18 mouse cellular contexts compared by ENCODE assay signal in genomic region chr17:27339261-27339660, GRCm38 (mm10).
"Had no signal": no experiment of that assay in that cellular context is flagged by ENCODE, and none has a peak within 500 bp of the region (broad histone marks: within the 10 kb centered on the region; RNA-seq: fewer than 3 reads in every experiment).

No protein-coding gene starts in this region.

- H3K36me3 ChIP-seq: liver, embryonic 13.5 days; liver, embryonic 15.5 days; lung, embryonic 15.5 days; midbrain, embryonic 12.5 days; midbrain, embryonic 15.5 days; neural tube, embryonic 12.5 days; stomach, embryonic 15.5 days had no signal

- H3K9me3 ChIP-seq: liver, embryonic 13.5 days; liver, embryonic 15.5 days; lung, embryonic 15.5 days; megakaryocyte, embryonic 14.5 days; midbrain, embryonic 12.5 days; midbrain, embryonic 15.5 days; neural tube, embryonic 12.5 days; stomach, embryonic 15.5 days had no signal

- H3K4me2 ChIP-seq: liver, embryonic 13.5 days; liver, embryonic 15.5 days; lung, embryonic 15.5 days; midbrain, embryonic 12.5 days; midbrain, embryonic 15.5 days; neural tube, embryonic 12.5 days; stomach, embryonic 15.5 days had no signal

- DNase-seq: liver, embryonic 13.5 days; liver, postnatal 0 days; lung, adult 2 months; lung, postnatal 14 days; lung, postnatal 36 days; right cerebral cortex, postnatal 14 days; thymus, adult 18-20 months; thymus, postnatal 14 days; thymus, postnatal 36 days had no signal

- ATAC-seq: liver, postnatal 0 days; lung, postnatal 0 days; midbrain, embryonic 15.5 days had no signal

- H3K27ac ChIP-seq: liver, embryonic 13.5 days; liver, embryonic 15.5 days; lung, embryonic 15.5 days; macrophage; midbrain, embryonic 12.5 days; midbrain, embryonic 15.5 days; neural tube, embryonic 12.5 days; stomach, embryonic 15.5 days had no signal

- H3K4me1 ChIP-seq: midbrain, embryonic 12.5 days; midbrain, embryonic 15.5 days; neural tube, embryonic 12.5 days had no signal

- H3K9ac ChIP-seq: liver, embryonic 13.5 days; liver, embryonic 15.5 days; liver, postnatal 0 days; lung, embryonic 15.5 days; midbrain, embryonic 12.5 days; midbrain, embryonic 15.5 days; neural tube, embryonic 12.5 days; stomach, embryonic 15.5 days had no signal

- H3K27me3 ChIP-seq: liver, embryonic 13.5 days; liver, embryonic 15.5 days; lung, embryonic 15.5 days; midbrain, embryonic 12.5 days; midbrain, embryonic 15.5 days; neural tube, embryonic 12.5 days; stomach, embryonic 15.5 days had no signal

- H3K4me3 ChIP-seq: liver, embryonic 13.5 days; liver, embryonic 15.5 days; lung, embryonic 15.5 days; megakaryocyte, embryonic 14.5 days; midbrain, embryonic 12.5 days; midbrain, embryonic 15.5 days; neural tube, embryonic 12.5 days; stomach, embryonic 15.5 days had no signal
